Mouse (Mus musculus): ENCODE data around the gene Ccni.
A peak's percentile ranks its signal among the peaks of the same experiment; 100 is the strongest.

Gene Ccni

DNA sequence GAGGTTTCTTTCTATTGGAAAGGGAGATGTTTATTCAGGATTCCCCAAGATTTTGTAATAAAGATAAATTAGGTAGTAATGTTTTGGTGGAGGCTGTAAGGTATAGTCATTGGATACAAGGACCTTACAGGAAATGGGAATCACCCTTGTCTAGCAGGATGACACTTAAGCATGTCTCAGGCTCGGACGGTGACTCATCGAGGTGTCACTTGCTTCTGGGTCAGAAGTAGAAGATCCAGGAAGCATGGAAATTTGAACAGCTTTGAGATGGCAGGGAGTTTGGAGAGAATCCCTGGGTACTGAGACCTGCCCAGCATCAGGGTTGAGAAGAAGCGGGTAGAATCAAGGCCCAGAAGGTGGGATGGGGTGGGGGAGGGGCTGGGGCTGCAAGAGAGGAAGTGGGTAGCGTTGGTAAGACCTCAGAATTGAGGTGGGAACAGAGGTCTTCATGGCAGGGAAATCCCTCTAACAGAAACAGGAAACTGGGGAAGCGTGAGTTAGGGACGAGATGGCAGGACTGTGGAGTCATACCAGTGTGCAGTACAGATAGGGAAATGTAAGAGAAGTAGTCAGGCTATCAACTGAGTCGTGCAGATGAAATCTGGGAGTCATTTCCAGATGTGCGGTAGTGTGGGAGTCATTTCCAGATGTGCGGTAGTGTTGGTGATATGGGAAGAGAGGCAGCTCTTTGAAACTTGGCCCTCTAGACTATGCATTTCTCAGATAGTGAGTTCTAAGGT is 70.8 kb downstream of the Ccni start:
- DNase-seq = peak in 1 of 2 experiments; percentile 10

- DNase-seq = no peak
Observed at GRCm38 (mm10) chr5:93133445-93134244, 72.7 kb downstream of the Ccni start.
